Mouse (Mus musculus): ENCODE data around the gene AC129217.1.

AC129217.1 gene

DNA sequence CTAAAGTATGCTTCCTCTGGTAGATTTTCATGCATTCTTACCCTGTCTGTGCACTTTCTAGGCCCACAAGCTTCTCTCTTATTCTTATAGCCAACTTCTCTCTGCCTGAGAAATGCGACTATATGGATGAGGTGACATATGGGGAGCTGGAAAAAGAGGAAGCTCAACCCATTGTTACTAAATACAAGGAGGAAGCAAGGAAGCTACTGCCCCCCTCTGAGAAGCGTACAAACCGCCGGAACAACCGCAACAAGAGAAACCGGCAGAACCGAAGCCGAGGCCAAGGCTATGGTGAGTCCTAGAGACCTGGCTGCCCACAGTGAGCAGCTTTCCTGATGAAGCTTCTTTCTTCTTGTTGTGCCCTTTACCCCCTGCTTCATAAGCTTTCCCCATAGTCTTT is at the start of gene AC129217.1:
Gene AC129217.1, plus strand, starts transcription at position 114 of the 400 bp plus-strand sequence.
- DNase-seq (ENCODE audit: low read depth, low spot score), result no peak

DNA sequence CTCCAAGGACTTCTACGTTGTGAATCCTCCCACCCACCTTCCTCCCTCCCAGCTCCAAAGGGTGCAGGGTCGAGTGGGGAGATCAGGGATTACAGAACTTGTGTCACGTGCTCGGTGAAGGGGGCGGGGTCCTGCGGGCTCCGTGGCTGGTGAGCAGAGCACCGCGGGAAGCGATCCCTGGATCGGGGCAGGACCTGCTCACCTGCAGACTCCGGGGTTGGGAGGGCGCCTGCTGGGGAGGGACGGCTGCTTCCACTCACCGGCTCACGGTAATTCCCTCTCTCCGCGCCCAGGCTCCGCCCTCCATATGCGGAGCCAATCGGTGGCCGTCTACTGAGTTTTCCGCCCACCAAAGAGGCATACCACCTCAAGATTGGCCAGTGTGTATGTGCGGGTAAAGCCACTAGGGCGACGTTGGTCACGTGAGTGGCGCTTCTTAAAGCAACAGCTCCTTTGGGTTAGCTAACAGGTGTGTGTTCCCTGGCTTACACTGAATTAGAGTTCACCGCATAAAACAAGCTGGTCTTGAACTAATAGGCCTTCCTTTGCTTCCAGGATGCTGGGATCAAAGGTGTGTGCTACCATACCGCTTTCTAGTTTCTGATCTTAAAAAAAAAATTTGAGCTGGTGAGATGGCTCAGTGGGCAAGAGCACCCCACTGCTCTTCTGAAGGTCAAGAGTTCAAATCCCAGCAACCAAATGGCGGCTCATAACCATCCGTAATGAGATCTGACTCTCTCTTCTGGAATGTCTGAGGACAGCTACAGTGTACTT is 43.4 kb upstream of the AC129217.1 start, which contains the start of gene Taf6l:
Gene Taf6l, minus strand, starts transcription at position 410 of the 774 bp plus-strand sequence.
- DNase-seq (ENCODE audit: low read depth, low spot score), result peak; percentile 92

DNA sequence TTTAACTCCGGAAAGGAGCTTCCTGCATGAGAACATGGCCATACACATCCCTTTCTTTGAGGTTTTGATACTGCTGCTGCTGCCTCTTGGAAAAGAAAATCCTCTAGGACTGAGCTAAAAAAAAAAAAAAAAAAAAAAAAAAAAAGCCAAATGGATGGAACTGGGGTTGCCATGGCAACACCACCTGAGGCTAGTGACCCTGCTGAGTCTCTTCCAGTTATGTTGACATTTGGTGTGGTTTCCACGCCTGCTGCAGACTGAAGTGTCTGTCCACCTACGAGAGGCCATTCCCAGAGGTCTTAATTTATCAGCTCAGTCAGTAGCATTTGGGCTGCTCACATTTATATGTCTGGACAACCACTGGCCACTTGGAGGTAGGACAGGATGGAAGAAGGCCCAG is 41.1 kb upstream of the AC129217.1 start:
- no peak for DNase-seq (ENCODE audit: low read depth, low spot score)

DNA sequence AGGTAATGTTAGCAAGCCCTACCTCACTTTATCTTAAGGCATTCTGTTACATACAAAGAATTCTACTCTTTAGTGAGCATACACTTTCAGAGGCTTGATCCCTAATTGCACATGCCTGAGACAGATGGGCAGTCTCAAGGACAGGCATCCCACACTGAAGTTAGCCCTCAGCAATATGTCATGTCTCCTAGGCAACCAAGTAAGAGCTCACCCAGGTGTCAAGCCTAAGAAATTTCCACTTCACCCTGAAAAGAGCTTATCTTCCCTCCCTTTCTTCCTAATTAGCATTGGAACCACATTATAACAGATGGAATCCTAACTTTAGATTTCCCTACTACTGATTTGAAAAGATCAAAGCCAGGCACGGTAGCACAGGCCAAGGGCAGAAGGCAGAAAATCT is 40.4 kb upstream of the AC129217.1 start:
- no peak for DNase-seq (ENCODE audit: low read depth, low spot score)

DNA sequence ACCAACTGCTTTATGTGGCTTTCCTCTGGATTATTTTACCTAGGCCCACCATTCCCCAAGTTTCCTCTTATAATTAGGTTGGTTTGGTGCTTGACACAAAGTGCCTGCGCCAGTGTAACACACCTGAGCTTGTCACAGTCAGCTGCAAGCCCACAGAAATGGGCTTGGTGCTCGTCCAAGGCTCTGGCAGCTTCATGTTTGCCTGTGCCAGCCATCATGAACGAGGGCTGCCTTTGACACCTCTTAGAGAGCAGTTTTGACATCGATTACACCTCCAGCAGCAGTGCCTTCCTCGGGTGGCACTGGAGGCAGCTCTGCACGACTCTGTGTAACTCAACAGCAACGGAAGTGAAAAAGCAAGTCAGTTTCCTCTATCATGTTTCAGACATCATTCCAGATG is 39.4 kb upstream of the AC129217.1 start:
- no peak for DNase-seq (ENCODE audit: low read depth, low spot score)

DNA sequence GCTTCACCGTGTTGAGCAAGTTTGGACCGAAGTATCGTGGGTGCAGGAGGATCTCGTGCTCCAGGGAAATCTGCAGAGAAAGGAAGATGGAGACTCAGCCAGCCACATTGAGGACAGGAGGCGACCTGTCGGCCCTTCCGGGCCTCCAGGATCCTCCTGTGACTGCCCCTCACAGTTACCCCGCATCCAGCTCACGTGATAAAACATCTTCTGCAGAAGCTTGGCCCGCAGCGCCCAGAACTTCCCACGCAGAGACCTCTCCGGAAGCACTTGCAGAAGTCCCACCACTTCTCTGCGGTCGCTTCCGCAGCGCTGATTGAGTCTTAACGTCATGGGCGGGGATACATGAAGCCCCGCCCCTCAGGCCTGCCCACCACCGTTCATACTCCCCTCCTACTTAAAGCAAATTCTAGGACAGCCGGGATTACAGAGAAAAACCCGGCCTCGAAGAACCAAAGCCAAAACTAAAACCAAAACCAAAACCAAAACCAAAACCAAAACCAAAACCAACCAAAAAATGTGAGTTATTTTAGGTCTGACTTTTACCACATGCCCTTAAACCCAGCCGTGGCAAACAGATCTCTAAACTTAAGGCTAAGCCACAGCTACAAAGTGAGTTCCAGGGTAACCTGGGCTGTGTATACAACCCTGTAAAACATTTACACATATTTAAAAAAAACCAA is 31.2 kb upstream of the AC129217.1 start, which contains the start of gene Polr2g:
Gene Polr2g, minus strand, starts transcription at position 314 of the 683 bp plus-strand sequence.
- DNase-seq (ENCODE audit: low read depth, low spot score), result peak; percentile 77

DNA sequence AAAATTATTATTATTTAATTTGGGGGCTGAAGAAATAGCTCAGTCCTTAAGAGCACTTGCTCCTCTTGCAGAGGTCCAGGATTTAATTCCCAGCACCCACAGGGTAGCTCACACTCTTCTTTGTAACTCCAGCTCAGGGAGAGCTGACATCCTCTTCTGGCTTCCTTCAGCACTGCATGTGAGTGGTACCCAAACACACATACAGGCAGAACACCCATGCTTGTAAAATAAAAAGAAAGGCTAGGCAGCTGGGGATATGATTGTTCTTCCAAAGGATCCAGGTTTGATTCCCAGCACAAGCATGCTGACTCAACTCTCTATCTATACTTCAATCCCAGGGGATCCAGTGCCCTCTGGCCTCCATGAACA is 30.6 kb upstream of the AC129217.1 start:
- no peak for DNase-seq (ENCODE audit: low read depth, low spot score)

DNA sequence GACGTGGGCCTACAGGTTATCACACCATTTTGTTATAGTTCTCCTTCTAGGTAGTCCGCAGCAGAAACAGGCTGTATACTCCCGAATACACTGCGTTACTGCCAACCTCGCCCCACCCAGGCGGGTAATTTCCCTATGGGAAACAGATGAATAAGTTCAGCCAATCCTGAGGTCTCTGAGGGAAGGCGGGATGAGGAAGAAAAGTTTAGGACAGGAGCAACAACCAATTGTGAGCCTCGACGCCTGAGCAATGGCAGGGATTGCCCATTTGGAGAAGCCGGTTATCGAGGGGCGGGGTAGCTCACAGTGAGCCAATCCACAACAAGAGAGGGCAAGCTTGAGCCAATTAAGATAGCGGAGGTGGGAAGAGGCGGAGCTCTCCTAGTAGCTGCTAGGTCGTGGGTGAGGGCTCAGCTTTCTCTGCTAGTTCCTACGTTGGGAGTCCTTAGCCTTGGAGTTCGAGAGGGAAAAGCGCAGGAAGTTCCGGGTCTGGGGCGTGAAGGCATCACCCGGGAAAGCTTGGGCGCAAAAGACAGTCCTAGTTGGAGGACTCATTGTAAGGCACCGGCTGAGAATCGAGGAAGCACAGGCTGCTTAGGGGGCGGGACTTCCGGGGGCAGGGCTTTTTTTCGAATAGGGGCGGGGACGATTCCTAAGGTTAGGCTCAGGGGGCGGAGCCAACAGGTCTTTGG is 27.3 kb upstream of the AC129217.1 start, which contains the start of gene Zbtb3:
Gene Zbtb3, plus strand, starts transcription at position 426 of the 692 bp plus-strand sequence.
- DNase-seq (ENCODE audit: low read depth, low spot score), result peak; percentile 97

DNA sequence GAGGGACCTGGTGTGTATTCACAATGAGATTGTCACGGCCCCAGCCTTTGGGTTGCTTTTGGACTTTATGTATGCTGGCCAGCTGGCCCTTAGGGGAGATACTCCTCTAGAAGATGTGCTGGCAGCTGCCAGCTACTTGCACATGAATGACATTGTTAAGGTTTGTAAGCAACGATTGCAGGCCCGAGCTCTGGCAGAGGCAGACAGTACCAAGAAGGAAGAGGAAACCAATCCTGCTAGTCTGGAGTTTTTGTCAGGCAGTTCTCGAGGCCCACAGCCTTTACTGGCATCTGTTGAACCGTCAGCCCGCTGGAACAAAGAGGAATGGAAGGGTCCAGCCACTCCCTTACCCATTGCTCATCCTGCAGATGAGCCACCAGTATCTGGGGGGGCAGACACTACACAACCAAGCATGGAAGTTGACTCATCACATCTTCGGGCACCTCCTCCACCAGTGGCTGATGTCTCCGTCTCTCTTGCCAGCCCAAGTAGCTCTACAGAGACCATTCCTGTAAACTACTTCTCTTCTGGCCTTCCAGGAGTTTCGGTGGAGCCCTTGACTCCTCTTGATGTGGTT is 26.3 kb upstream of the AC129217.1 start:
- DNase-seq (ENCODE audit: low read depth, low spot score), result no peak

DNA sequence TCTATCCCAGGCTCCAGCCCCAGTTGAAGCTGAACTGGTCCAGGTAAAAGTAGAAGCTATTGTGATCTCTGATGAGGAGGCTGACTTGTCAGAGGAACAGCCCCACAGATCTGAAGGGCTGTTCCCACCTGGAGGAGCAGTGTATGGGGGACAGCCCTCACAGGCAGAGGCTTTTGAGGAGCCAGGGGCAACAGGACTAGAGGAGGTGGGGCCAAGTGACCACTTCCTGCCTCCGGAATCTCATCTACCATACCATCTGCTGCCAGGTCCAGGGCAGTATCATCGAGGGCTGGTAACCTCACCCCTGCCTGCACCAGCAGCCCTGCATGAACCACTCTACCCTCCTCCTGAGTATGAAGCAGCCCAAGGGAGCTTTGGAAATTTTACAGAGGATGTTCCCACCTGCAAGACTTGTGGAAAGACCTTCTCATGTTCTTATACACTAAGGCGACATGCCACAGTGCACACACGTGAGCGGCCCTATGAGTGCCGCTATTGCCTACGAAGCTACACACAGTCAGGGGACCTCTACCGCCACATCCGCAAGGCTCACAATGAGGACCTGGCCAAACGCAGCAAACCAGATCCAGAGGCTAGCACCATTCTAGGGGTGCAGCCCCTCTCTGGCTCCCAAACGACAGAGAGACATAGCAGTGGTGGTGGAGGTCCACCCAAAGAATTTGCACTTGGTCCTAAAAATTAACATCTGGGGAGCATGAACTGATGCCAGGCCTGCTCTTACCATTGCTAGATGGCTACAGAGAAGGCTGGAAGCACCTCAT is 25.5 kb upstream of the AC129217.1 start:
- no peak for DNase-seq (ENCODE audit: low read depth, low spot score)

DNA sequence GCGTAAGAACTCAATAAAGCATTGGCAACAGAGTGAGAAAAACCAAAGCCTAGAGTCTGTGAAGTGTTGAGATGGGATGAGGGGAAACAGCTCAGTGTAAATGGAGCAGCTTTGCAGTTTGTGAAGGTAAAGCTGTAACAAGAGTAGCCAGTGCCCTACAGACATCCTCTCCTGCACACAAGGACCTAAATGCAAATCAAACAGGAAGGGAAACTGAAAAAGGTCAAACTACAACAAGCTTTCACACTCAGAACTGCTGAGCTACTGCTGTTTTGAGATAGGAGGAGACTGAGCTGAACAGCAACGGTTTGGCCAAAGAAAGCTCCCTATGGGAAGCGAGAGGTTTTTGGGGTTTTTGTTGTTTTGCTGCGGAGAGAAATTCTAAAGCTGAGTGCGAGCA is 22.8 kb upstream of the AC129217.1 start:
- no peak for DNase-seq (ENCODE audit: low read depth, low spot score)

DNA sequence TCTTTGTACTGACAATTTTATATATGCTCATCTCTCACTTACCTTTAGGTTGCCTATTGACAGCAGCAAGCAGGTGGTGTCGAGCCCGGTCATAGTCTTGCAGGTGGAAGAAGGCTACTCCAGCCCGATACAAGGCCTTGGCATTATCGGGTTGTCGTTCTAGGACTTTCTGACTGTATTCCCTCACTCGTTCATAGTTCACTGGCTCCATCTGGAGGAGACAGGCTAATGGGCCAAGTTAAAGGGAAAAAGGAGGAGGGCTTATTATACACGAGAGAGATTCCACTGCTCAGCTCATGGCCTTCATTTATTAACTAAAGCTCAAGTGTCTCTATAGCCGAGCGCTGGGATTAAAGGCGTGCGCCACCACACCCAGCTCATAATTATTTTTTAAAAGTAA is 13.8 kb upstream of the AC129217.1 start:
- DNase-seq (ENCODE audit: low read depth, low spot score), result no peak

DNA sequence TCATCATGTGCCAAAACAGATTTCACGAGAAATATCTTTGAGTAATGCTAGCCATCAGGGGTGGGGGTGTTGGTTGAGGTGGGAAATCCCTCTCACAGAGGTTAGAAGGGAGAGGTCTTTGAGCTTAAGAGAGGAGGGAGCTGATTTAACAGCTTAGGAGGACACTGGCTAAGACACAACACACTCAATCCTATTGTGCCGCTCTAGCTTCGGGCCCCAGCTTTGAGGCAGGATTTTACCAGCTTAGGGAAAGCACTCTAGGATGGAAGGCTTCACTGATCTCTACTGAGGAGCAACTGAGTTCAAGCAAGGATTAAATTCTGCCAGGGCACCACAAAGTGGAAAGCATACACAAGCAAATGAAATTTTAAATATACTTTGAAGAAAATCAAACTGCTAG is 12.6 kb upstream of the AC129217.1 start:
- DNase-seq (ENCODE audit: low read depth, low spot score), result no peak

DNA sequence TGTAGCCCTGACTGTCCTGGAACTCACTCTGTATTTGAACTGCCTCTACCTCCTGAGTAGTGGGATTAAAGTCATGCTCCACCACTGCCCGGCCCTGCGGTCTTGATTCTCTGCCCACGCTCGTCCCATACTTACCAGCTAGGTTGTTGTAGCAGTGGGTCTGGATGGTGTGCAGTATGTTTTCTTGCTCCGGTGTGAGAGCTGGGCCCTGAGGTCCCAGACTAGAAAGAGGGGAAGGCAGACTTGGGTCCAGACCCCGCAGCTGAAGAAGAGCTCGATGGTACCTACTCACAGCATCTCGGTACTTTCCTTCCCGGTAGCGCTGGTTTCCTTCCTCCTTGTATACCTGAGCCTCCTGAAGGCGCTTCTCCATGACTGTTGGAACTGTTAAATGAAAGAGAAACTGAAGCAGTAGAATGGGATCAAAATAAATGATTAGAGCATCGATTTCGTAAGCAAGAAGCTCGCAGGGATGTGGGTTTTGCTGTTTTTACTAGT is 11.2 kb upstream of the AC129217.1 start:
- no peak for DNase-seq (ENCODE audit: low read depth, low spot score)

DNA sequence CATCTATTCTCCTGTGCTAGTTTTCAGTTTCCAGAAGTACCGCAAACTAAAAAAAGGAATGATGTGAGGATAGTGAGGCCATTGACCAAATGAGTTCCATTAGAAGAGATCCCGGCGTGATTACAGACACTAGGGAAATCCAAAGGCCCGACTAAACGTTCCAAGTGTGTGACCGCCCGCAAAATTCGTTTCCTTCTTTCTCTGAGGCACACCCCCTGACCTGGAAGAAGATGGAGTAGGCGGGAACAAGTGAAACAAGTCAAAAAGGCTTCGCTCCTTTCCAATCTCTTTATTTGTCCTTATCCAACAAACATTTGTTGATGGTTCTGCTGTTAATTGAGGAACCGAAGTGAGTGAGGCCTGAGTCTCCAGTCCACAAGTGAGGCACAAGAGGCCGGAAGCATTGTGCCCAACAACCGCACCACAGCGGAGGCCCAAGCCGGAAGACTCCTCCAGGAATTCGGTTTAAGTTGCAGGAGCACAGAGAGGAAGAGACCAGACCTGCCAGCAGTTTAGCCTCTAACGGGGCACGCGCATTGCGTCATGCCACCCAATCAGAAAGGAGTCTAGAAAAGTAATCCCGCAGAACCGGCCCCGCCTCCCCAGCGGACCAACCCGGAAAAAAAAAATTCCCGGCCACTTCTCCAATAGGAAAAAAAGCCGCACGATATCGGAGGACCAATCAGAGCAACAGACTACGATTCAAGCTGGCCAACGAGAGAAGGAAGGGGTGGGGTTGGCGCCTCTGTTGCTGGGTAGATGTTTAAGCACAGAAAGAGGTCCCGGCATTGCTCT is 10.6 kb upstream of the AC129217.1 start, which contains the start of gene Ttc9c:
Gene Ttc9c, minus strand, starts transcription at position 533 of the 795 bp plus-strand sequence.
- DNase-seq (ENCODE audit: low read depth, low spot score), result peak; percentile 90

DNA sequence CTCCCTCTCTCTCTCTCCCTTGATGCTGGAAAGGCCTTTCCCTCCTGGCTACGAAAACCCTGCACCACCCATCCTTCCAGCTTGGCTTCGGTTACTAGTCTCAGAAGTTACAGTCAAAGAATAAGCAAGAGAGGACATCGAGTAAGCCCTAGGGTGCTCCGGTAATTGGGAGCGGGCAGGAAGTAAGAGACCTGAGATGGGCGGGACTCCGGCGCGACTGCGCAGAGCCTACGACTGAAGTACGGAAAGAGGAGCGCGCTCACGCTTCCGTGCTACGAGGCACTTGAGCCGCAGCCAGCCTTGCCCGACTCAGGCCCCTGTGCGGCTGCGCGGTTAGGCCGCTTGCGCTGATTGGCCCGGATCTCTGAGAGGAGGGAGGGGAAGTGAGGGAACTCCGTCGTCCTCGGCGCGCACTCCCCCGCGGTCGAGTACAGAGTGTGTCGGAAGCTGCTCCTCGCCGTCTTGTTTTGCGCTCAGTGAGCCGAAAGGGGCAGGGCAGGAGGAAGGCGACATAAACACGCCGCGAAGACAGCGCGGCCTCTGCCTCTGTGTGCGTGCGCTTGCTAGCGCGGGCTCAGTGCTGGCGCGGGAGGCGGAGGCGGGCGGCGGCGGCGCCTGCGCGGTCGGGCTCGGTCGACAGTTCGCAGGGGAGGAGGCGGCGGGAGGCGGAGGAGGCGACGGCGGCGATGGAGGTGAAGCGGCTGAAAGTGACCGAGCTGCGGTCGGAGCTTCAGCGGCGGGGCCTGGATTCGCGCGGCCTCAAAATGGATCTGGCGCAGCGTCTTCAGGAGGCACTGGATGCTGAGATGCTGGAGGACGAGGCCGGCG is 9.8 kb upstream of the AC129217.1 start, which contains the start of gene Hnrnpul2:
Gene Hnrnpul2, plus strand, starts transcription at position 415 of the 828 bp plus-strand sequence.
- peak; percentile 91 for DNase-seq (ENCODE audit: low read depth, low spot score)

DNA sequence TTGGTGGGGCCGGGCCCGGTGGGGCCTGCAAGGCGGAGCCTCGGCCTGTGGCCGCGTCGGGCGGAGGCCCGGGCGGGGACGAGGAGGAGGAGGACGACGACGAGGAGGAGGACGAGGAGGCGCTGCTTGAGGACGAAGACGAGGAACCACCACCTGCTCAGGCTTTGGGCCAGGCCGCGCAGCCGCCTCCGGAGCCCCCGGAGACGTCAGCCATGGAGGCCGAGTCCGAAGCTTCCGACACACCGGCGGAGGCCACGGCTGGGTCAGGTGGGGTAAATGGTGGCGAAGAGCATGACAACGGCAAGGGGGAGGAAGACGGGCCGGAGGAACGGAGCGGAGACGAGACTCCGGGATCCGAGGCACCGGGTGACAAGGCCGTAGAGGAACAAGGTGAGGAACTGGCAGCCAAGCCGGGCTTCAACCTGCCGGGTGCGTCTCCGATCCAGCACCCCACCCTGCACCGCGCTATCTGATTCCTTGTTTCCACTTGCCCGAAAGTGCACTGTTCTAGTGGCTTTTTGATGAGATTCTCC is 9.1 kb upstream of the AC129217.1 start:
- DNase-seq (ENCODE audit: low read depth, low spot score), result peak; percentile 53

DNA sequence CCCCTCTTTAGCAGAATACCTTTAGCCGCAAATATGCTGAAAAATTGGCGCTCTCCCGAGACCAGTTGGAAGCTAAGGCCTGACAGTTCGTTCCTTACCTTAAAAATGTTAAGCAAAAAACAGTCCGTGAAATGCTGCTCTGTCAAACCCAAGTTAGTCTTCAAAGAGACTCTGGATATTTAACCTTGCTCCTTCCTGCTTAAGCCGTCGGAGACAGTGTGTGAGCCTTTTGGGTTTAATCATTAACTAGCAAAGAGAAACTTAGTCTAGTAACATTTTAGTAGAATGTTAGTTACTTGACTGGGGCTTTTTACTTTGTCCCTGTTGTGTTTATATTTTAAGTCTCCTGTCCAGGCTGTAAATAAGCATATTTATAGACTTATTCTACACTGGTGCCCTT is 8.4 kb upstream of the AC129217.1 start:
- no peak for DNase-seq (ENCODE audit: low read depth, low spot score)

DNA sequence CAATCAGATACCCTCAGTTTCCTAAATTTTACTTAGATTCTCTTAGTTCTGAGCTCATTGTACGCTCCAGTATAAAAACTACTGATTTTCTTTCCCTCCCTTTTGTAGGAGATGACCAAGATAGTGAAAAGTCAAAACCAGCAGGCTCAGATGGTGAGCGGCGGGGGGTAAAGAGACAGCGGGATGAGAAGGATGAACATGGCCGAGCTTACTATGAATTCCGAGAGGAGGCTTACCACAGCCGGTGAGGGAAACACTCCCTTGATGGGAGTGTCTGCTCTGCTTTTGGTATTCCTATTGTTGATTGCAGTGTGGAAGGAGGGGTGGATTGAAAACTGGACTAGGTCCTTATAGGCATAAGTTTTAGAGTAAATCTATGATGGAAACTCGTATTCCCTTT is 6.9 kb upstream of the AC129217.1 start:
- no peak for DNase-seq (ENCODE audit: low read depth, low spot score)
